Mouse (Mus musculus) thymus, postnatal 25 days (tissue): ENCODE data around the gene Ambra1.

Experiments
- DNase-seq: peaks from one replicate; pipeline ENCODE4 v3.0.0; 2022

Gene Ambra1

DNA sequence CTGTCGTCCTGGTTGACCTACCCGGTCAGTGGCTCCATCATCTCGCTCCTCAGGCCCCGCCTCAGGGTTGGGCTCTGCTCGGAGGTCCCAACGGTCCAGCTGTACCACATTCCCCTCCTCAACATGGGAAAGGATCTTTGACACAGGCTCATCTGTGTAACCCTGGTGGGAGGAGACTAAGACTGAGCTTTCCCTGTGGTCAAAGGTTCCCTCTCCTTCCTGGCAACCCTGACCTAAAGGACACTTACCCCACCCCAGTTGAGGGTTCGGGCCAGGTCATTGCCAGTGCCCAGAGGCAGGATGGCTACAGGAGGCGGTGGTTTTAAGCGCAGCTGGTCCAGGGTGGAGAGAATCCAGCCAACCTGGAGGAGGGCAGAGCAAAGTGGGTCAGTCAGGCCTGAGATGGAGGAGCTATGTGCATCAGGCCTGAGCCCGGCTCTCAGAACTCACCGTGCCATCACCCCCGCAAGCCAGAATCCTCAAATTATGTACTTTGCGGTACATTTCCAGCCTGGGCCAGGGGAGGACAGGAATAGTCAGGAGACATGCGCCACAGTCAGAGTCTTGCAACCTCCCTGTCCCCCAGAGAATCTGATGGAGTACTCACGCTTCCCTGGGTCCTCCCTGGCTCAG lies 209.5 kb downstream of the Ambra1 start:
- no peak for DNase-seq

DNA sequence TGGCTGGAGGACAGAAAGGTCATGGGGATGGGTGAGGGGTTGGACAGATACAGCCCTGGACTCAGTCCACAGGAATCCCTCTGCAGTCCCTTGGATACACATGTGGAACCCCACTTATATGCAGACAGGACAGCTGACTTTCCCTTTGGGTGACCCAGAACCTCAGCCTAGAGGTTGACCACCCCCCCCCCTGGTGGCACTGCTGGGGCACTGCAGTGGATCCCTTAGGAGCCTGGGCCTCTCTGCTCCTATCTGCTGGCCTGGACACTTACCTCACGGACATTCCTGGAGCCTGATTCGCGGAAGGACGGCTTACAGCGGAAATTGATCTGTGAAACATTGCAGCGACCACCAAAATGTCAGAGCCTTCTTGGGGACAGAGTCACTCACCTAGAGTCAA lies 212.4 kb downstream of the Ambra1 start:
- no peak for DNase-seq

DNA sequence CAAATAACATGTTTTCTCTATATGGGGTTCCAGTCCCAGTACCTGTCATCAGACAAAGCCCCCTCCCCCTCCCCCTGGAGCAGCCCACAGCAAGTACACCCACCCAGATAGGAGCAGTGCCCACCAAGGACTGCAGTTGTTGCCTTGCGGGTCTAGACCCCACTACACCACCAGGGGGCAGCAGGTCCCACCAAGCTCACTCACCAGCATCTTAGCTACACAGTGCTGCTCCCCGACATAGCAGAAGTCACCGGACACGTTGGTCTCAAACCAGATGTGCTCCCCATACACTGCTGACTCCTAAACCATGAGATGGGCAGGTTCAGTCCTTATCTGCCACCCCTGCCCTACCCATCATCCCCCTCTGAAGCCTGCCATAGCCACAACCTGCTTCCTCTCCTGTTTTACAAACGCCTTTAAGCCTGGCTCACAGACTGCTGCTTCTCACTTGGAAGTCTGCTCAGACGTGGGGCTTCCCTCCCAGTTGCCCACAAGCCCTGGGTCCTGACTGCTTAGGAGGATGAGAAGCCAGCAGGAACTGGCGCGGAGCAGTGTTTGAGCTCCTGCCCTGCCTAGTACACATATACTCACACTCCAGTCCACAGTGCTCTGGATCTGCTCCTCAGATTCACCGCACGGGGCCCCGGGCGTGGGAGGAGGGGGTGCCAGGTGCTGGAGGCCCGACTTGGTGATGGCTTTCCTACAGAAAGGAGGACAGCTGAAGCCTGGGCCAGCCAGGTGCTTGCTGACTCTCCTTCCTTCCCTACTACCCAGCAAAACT lies 214.4 kb downstream of the Ambra1 start:
- peak; percentile 90 for DNase-seq

DNA sequence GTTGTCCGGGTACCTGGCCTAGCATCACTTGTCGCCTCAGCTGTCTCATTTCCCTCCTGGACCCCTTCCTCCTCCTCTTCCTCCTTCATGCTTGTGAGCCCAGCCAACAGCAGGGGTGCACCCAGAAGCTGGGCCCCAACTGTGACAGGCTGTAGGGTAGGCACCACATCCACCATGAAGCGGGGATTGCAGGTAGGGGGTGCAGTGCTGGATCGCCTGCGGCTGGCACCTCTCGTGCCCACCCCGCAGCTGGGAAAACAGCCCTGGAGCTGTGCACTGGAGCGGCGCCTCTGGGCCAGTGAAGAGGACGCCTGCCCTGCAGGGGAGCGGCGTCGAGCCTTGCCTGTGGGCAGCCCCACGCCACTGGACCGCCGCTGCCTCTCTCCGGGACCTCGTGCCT lies 215.5 kb downstream of the Ambra1 start, which contains the start of gene Gm9821:
Gm9821 (plus strand) TSS at position 221 of the 400 bp plus-strand sequence.
- no peak for DNase-seq

DNA sequence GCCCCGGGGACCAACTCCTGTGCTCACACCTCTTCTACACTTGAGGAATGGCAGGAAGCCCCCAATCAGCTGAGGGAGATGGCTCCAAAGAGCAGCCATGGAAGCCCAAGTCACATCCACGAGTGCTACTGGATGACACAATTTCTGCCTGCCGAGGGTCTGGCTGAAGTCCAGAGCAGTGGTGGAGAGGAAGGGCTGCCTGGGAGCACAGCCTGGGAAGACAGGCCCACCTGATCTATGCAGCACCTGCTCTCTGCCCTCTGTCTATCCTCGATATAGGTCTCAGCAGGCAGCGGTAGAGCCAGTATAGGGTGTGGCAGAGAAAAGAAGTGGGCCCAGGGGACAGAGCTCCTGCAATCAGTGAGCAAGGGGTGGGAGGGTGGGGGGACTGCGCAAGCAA lies 216.9 kb downstream of the Ambra1 start:
- no peak for DNase-seq

DNA sequence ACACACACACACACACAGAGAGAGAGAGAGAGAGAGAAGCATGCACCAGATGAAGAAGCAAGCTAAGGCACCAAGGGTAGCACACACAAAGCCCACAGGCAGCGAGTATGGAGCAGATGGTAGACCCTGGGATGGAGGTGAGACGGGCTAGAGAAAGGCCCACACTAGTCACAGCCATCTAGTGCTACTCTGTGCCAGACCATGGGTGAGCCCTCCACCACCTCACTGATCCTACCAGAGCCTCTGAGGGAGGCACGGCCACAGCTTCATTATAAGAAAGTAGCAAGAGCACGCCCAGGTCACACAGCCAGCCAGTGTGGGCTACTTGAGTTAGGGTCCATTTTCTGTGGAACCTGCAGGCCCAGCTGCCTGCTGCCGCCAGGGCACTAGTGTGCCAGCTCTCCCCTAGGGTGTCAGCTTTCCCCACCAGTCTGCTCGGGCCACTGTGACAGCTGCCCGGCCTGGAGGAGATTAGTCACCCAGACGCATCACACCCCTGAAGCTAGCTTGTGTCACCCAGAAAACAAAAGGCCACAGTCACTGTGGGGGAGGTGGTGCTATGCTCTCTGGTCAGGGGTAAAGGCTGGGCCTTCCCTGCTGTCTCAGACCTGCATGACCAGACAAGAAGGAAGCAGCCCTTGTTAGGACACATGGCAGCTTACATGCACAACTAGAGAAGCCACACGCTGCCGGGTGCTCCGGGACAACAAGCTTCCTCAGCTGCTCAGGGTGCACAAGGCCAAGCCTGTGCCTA lies 217.6 kb downstream of the Ambra1 start:
- no peak for DNase-seq

DNA sequence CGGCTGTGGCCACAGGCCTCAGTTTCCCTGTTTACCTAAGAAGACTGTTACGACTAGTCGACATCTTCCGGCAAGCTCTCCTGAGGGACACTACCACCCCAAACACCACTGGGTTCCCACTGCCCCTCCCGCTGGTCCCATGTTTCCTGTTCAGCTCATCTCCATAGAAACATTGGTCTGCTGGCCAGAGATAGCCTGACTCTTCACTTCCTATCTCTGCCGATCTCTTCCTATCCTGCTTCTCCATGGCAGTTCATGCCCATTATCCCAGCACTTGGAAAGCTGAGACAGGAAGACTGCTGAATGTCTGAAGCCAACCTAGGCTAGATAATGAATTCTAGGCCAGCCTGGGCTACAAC lies 218.2 kb downstream of the Ambra1 start:
- no peak for DNase-seq

DNA sequence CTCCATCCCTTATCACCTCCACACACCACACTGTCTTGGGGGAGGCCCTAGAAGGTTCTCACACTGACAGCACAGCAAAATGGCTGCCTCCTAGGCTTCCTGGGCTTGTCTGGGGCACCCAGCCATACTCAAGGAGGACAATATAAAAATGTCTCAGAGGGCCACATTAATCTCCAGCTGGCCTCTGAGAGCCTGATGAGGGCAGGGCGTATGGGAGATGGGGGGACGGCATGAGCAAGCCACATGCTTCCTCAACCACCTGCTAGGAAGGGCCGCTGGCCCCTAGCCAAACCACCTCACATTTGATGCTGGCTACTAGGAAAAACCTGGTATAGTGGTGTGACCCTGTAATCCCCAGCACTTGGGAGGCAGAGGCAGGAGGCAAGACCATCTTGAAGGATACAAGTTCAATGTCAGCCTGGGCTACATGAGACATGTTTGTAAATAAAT lies 218.9 kb downstream of the Ambra1 start:
- no peak for DNase-seq

DNA sequence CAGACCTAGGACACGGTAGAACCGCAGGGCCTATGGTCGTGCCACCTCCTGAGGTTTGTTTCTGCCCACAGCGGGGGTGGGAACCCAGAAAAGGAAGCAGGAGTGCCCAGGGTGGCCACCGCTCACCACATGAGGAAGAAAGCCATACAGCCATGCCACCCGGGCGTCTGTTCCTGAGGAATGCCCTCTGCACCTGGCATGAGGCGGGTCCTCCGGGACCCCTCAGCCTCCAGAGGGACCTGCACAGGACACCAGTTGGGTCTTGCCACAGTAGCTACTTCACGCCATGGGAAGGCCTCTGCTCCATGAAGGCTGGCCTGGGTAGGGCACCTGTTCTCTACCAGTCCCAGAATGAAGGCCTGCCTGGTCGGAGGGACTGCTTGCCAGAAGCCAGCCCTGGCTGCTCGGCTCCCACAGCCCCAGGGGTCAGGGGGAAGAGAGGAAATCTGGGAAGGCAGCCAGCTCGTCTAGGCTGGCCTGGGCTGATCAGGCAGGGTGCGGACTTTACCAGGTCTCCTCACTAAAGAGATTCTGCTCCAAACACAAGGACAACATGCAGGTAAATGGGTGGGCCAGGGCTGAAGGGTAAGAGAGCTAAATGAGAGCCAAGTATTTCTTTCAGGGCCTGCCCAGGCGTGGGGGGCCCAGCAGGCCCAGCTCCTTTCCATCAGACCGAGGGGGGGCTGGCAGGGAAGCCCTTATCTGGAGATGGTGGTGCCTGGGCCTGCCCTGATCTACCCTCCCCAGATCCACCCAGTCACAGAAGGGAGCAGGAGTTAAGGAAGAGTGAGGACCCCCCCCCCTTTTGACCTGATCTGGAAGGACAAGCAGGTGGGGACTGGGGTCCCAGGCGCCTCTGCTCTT lies 219.7 kb downstream of the Ambra1 start:
- peak; percentile 64 for DNase-seq

DNA sequence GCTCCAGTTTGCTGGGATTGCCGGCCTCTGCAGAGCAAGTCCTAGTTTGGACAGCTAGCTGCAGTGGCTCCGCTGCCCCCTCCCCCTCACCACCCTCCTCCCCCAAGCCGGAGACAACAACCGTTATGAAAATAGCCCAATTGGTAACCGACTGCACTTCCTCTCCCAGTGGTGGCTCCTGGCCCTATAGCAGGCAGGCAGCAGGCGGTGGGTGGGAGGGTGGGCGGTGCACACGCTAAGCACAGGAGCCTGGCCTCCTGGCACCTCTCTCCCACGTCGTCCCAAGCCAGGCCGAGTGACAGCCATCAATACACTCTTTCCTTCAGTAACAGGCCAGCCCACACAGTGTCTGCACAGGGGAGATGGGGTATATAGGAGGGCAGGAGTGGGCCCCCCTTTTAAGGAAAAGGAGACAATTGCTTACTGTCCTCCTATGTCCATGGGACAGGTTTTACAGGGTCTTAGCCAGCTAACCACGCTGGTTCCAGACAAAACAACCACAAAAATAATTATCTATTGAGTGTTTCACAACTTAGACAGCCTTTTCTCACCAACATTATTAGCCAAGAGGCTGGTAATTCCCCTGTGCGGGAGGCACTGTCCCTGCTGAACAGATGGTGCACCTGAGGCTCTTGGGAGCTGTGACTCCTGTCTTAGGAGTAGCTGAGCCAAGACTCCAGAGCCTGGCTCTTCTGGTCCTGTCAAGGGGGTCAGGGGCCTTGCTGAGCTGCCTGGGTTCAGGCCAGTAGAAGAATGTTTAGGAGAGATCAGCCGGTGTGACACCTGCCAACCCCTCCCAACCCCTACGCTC lies 220.5 kb downstream of the Ambra1 start:
- DNase-seq: peak; percentile 70

DNA sequence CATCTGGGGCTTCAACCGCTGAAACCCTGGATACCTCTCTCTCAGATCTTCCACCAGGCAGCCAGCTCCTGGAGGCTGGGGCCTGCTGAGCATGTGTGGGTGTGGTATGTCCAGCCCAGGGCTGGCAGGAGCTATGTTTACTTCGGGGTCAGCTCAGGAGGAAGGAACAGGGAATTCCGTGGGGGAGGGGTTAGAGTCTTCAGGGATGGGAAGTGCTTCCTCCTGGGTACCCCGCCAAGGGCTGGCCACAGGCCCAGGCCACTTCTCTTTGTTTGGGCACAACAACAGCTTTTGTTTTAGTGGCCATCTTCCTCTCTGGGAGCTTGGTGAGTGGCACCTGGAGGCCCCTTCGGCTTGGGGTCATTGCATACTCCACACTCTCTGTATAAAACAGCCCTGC lies 223.9 kb downstream of the Ambra1 start:
- DNase-seq: no peak

DNA sequence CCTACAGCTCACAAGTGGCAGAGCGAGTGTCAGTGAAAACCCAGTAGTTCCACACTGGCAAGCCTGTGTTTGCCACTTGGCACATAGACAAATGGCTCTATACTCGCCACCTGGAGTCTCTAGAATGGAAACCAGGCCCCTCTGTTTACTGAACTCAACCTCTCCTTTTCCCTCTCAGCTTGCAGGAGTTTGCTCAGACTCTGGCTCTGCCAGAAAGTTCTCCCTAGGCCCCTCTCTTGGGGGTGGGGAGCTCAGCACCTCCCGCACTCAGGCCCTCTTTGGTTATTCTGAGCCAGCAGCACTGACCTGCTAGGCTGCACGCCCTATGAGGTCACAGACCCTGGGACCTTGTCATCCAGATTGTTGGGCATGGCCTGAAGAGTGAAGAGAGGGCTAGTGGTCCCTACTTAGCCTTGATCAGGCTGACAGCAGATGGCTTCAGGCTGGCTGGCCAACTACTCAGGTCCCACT lies 225.2 kb downstream of the Ambra1 start:
- DNase-seq: no peak

DNA sequence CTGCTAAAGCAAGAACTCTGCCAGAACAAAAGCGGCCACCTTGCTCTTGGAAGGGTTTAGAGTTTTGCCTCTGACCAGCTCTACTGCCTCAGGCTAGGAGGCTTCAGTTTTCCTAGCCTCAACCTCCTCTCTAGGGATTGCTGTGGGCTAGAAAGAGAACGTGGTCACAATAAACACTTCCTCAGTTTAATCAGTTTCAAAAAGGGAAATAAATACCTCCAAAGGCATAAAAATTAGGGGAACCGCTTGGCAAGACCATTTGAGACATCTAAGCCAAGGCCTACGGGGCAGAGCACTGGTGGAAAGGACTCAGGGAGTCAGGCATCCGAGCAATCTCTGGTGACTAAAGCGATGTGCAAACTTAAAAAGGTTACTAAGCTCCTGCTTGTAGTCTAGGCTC lies 225.9 kb downstream of the Ambra1 start:
- DNase-seq: no peak

DNA sequence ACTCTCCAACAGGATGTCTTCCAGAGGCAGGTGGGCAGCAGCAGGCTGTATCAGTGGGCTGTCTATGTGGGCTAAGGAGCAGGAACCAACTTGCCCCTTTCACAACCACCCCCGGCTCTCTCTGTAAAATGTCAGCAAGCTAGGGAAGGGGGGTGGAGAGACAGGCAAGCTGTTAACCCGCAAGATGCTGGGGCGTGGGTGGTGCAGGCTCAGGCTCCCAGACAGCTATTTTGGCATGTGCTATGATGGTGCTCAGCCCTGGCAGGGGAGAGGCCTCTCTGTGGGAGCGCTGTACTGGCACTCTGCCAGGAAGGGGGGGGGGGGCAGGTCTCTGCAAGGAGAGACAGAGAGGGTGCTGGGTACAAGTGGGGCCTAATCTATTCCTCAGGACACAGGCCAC lies 227.2 kb downstream of the Ambra1 start:
- DNase-seq: peak; percentile 79

DNA sequence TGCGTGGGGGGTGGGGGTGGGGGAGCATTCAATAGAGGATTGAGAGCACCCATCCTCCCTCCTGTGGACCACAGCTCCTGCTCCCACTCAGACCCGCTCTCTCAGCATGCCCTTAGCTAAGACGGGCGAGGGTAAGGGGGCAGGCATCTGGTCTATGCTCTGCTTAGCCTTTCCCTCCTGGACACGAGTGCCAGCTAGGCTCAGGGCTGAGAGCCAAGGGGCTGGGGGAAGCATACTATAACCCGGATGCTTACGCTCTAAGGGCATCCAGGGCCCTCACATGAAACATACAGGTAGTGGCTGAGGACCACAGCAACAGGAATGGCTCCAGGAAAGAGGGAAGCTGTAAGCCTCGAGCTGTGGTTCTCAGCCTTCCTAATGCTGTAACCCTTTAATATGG lies 228.1 kb downstream of the Ambra1 start:
- no peak for DNase-seq

DNA sequence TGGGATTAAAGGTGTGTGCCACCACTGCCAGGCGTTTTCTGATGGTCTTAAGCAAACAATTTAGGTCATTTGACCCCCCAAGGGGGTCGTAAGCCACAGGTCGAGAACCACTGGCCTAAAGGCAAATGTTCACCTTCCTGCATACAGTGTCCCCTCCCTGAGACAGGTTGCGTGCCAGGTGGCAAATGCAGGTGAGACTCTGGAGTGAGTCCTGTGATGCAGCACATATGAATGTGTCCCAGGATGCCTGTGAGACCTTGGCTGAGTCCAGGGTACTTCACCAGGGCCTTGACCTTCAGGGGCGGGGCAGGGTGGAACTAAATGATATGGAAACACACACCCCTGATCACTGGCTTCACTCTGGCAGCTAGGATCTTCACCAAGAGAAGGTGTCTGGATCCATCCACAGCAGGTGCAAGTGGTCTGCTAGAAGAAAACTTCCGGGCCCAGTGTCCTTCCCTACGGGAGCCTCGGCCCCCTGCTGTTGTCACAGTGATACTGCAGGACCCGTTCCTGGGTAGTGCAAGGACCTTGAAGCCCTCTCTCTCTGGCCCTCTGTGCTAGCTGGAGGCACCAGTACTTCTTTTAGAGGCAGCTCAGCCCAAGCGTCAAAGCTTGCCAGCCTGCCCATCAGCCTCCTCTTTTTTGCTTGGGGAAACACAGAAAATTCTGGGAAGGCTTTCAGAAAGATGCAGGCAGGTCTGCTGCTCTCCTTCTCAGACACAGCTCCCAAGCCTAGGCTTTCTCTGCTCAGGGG lies 228.9 kb downstream of the Ambra1 start:
- DNase-seq: peak; percentile 76

DNA sequence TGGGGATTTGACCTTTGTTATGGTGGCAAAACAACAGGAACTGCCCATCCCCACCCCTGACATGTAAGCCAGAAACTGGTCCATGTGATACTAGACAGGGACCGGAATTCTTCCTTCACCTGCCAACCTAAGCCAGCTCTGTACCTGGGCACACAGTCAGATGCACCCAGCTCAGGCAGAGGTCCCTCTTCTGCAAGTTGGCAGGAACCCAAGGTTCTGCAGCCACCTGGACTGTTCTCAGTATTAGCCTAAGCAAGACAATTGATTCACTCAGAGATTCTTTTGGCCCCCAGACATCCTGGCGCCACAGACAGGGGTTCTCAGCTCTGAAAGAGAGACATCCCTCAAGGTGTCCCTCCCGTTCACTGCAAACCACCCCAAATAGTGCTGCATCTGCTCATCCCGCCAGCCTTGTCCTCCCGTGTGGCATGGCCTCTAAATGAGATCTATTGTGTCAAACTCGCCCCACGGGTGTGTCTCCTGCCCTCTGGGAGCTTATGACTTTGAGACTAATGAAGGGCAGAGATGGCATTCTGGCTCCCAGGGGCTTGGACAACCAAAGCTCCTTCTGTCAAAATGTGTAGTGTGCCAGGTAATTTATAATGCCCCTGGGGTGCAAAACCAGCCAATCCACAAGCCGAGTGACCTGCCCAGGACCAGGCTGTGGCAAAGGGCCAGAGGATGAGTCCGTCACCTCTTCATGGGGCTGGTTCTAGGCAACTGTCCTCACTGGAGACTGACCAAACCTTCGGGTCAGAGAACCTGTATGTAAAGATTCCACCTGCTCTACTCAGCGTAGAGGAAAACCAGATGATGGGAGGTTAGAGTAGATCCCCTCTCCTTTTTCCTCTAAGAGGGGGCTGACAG lies 229.8 kb downstream of the Ambra1 start:
- no peak for DNase-seq

DNA sequence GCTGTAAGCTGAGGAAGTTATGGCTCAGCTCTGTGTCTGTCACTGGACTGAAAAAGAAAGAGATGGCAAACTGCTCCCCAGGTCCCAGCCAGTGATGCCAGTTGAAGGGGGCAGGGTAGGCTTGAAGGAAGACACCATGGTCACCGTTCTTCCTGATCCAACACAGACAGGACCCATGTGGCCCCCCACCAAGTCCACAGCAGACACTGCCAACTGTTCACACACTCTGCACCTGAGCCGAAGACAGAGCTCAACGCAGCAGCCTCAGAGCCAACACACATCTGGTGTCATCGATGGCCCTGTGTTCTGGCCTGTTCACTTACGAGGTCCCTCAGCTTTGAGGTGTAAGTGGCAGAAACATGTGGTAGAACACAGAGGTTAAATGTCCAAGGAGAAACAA lies 230.5 kb downstream of the Ambra1 start:
- DNase-seq: no peak

DNA sequence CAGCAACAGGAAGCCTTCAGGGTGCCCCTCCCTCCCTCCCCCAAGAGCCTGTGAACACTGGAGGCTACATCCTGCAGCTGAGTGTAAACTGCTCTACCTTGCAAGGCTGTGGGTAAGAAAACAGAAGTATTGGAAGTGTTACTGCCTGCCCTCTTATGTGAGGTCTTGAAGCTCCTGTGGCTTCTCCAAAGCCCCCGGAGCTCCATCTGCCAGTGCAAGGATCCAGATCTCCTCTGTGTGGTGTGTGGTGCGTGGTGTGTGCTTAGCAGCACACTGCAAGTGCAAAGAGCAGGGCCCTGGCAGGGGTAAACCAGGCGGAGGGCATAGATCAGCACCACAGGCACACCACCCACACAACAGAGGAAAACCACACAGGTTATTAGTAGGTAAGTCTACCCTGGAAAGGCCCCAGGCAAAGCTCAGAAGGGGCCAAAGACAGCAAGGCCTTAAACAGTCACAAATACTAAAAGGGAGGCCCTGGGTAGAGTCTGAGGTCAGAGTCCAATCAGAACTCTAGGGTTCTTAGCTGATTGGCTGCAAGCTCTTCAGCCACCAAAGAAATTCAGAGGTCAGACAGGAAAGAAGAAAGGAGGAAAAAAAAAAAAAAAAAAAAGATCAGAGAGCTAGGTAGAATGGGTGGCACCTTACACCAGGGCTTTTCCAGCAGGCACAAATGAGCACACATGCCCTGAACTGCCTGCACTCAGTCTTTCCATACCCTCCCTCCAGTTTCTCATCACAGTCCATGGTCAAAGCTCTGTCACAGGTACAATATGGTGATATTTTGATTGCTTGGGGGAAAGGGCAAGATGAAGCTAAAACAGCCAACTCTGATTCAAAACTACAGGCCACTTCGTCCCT lies 232.2 kb downstream of the Ambra1 start:
- DNase-seq: peak; percentile 69
